Mouse (Mus musculus): ENCODE measurements around the gene Fscn3. TPM values are rescaled to one million over a fixed set of nuclear protein-coding genes. Genes with fewer than 3 reads are reported as not detected.

Fscn3 gene
- polyA plus RNA-seq (2015; fragmentation: Nextera tagmentation; extraction: Ambion mirVana) = 0.07 TPM in 1 of 2 replicates, not detected in the other

DNA sequence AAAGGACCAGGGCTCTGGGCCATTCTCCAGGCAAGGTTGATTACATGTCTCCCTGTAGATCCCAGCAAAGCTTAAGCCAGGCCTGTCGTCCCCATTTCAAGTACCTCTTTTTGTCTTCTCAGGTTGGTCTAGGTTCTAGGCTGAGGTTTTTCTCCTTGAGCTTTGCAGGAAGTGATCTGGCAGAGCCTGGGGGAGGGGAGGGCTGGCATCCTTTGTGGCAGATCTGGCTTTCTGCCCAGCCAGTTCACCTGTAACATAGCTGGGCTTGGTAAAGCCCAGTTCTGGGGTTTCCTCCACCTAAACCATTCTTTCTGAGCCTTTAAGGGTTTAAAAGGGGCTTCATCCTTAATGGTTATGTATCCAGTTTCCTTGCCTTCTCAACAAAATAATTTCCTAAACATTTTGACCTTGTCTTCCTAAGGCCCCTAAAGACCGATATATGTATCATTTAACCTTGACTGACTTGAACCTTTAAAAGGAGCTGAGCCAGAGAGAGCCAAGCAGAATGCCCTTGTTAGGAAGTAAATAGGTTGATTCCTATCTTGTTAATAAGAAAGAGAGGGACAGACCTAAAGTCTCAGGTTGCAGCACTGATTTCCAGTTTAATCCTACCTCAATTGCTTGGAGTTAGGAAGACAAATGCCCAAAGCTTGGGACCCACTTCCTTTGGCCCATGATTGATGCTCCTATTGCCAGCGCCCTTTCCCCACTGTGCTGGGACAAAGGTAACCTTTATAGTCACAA, at the start of gene Fscn3:
Gene Fscn3 (plus strand): TSS at position 694 of the 744 bp plus-strand sequence.
- Histone ChIP-seq H3K27ac (ENCODE audit: low read length) (no peak within 1 kb of the TSS), H3K27me3 (replicated peaks; ENCODE audit: control insufficient read depth, insufficient read depth, low read length) (no peaks in the 10 kb centered on the region), H3K4me1 (ENCODE audit: control insufficient read depth, insufficient read depth, low read length) (peaks cover 8% of the 10 kb centered on the region), H3K36me3 (ENCODE audit: control insufficient read depth, insufficient read depth, low read length) (peaks cover 5% of the 10 kb centered on the region; the same call in 1 of the 2 replicates), H3K4me3 (ENCODE audit: low read length) (no peak within 1 kb of the TSS), H3K9ac (ENCODE audit: low read depth, low read length) (no peak within 1 kb of the TSS), H3K4me2 (ENCODE audit: low read depth, low read length) (no peak within 1 kb of the TSS), H3K9me3 (ENCODE audit: control insufficient read depth, low read length) (no peaks in the 10 kb centered on the region)
- no peak for ATAC-seq
- WGBS = 77% methylated on average over 3 of the region's 3 CpGs

DNA sequence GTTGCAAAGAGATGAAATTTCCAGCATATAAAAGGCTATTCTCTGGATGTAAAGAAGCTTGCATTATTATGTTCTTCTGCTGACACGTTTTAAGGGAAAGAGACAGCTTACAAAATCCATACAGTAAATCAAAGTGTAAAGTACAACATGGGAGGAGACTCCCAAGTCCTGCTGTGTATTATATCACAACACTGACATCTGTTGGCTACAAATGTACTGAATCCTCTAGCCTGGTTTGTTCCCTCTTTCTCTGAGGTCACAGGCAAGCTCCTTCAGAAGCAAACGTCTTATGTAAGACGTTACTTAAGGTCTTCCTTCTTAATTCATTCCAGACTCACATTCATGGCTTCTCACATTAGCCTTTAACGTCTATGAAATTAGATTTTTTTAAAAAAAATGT, 45.6 kb upstream of the Fscn3 start:
- WGBS = 46% methylated on average over 4 of the region's 4 CpGs
- H3K9ac ChIP-seq (ENCODE audit: low read depth, low read length) = no peak overlapping the region
- no peaks in the 10 kb centered on the region for H3K36me3 ChIP-seq (ENCODE audit: control insufficient read depth, insufficient read depth, low read length)
- H3K4me2 ChIP-seq (ENCODE audit: low read depth, low read length) = no peak overlapping the region
- H3K4me1 ChIP-seq (ENCODE audit: control insufficient read depth, insufficient read depth, low read length) = no peaks in the 10 kb centered on the region
- no peak for ATAC-seq
- H3K27ac ChIP-seq (ENCODE audit: low read length) = no peak overlapping the region
- H3K27me3 ChIP-seq (replicated peaks; ENCODE audit: control insufficient read depth, insufficient read depth, low read length) = no peaks in the 10 kb centered on the region
- no peaks in the 10 kb centered on the region for H3K9me3 ChIP-seq (ENCODE audit: control insufficient read depth, low read length)
- H3K4me3 ChIP-seq (ENCODE audit: low read length) = no peak overlapping the region

DNA sequence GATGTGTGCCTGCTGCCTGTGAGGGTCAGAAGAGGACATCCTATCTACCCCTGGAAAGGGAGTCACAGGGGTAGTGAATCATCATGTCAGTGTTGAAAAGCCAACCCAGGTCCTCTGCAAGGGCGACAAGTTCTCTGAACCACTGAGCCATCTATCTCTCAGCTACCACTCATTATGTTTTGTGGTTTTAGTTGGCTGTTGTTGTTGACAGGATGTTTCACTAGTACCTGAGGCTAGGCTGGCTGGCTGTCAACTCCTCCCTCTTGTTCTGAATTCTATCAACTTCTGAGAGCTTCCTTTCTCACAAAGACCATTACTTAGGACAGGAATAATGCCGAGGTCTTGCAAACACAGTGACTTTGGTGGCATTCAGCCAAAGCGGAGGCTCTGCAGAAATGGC, 42.4 kb upstream of the Fscn3 start:
- H3K4me2 ChIP-seq (ENCODE audit: low read depth, low read length) = no peak overlapping the region
- 79% methylated on average over 3 of the region's 3 CpGs for WGBS
- no peaks in the 10 kb centered on the region for H3K4me1 ChIP-seq (ENCODE audit: control insufficient read depth, insufficient read depth, low read length)
- no peaks in the 10 kb centered on the region for H3K27me3 ChIP-seq (replicated peaks; ENCODE audit: control insufficient read depth, insufficient read depth, low read length)
- no peak overlapping the region for H3K9ac ChIP-seq (ENCODE audit: low read depth, low read length)
- no peaks in the 10 kb centered on the region for H3K36me3 ChIP-seq (ENCODE audit: control insufficient read depth, insufficient read depth, low read length)
- H3K27ac ChIP-seq (ENCODE audit: low read length) = no peak overlapping the region
- H3K4me3 ChIP-seq (ENCODE audit: low read length) = no peak overlapping the region
- no peaks in the 10 kb centered on the region for H3K9me3 ChIP-seq (ENCODE audit: control insufficient read depth, low read length)
- ATAC-seq = no peak

DNA sequence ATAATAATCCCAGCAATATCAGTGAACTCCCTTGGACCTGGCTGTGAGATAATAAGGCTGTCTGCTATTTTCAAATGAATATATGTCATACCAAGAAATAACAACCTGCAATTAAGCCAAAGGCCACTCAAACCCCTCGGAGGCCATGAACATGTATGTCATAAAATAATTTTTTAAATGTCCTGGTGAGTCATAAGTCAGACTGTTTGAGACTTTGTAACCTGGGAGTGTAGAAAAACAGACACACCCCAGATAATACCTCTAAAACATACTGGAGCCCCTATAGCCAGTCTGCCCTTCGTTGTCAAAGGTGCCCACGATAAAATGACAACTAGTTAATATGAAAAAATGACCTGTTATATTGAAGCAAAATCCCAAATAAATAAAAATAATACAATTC, 38.6 kb upstream of the Fscn3 start:
- 52% methylated on average over 3 of the region's 3 CpGs for WGBS
- no peak overlapping the region for H3K27ac ChIP-seq (ENCODE audit: low read length)
- no peak overlapping the region for H3K4me2 ChIP-seq (ENCODE audit: low read depth, low read length)
- no peaks in the 10 kb centered on the region for H3K4me1 ChIP-seq (ENCODE audit: control insufficient read depth, insufficient read depth, low read length)
- no peaks in the 10 kb centered on the region for H3K9me3 ChIP-seq (ENCODE audit: control insufficient read depth, low read length)
- 0 out of 2 replicates have a peak, but pooled peaks cover 2% of the 10 kb centered on the region for H3K27me3 ChIP-seq (replicated peaks; ENCODE audit: control insufficient read depth, insufficient read depth, low read length)
- ATAC-seq = peak; percentile 91
- H3K4me3 ChIP-seq (ENCODE audit: low read length) = no peak overlapping the region
- no peaks in the 10 kb centered on the region for H3K36me3 ChIP-seq (ENCODE audit: control insufficient read depth, insufficient read depth, low read length)
- no peak overlapping the region for H3K9ac ChIP-seq (ENCODE audit: low read depth, low read length)

DNA sequence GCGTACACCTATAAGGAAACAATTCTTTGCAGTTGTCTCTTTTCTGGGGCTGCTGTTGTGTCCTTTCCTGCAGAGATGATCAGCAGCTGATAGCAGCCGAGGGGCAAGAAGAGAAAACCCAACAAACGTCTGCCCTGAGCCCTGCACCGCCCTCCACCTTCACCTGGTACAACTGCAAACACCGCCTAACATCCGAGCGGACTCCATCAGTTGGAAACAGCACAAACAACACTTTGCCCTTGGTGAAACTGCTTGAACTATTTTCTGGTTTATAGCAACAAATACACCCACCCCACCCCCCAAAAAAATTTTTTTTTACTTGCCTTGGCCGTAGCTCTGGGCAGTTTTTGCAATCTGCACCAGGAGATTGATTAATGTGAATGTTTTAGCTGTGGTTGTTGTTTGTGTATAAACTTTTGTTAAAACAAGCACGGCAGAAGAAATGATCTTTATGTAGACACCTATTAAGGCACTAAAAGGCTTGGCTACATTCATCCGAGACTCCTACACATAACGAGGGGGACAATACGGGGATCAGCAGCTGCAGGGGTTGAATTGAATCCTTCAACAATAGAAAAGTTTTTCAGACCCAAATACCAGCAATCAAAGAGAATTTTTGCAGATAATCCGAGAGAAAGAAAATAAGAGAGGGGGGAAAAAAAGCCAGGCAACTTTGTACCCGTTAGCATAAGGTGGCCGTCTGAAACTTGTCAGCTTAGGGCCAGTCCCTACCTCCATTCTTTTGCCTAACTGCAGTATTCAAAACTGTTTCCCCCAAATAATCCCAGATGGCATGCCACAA, 31.3 kb upstream of the Fscn3 start:
- peaks cover 10% of the 10 kb centered on the region; the same call in 1 of the 2 replicates for H3K27me3 ChIP-seq (replicated peaks; ENCODE audit: control insufficient read depth, insufficient read depth, low read length)
- H3K4me3 ChIP-seq (ENCODE audit: low read length) = no peak overlapping the region; the same call in 1 of the 2 replicates
- WGBS = 38% methylated on average over 15 of the region's 15 CpGs
- no peak overlapping the region for H3K9ac ChIP-seq (ENCODE audit: low read depth, low read length)
- H3K9me3 ChIP-seq (ENCODE audit: control insufficient read depth, low read length) = peaks cover 12% of the 10 kb centered on the region; the same call in 1 of the 2 replicates
- H3K36me3 ChIP-seq (ENCODE audit: control insufficient read depth, insufficient read depth, low read length) = no peaks in the 10 kb centered on the region
- H3K4me1 ChIP-seq (ENCODE audit: control insufficient read depth, insufficient read depth, low read length) = peaks cover 8% of the 10 kb centered on the region
- H3K4me2 ChIP-seq (ENCODE audit: low read depth, low read length) = no peak overlapping the region
- no peak overlapping the region for H3K27ac ChIP-seq (ENCODE audit: low read length)
- ATAC-seq = no peak

DNA sequence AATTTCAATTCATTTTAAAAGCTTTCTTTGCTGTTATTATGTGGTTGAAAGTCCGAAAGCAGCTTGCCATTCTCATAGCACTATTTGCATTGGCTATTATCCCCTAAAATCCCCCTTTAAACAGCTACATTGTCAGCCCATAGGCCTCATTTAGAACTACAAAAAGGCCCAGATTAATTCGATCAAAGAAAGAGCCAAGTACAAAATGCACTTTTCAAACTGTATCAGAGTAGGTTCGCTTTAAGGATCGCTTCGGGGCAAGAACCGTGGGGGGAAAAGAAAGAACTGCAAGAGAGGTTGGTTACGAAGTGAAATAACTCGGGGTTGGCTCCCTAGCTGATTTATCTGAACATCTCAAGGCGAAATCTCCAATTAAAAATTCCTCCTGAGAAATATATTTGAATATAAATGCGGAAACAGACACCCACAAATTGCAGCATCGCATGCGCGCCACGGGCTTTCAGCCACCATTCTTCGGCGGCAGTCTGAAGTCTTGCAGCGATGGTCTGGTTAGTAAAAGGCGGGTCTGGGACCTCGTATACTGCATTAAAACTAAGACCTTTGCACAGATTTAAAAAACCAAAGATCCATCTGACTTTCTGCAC, 30.6 kb upstream of the Fscn3 start:
- Histone ChIP-seq H3K9me3 (ENCODE audit: control insufficient read depth, low read length) (peaks cover 12% of the 10 kb centered on the region; the same call in 1 of the 2 replicates), H3K27ac (ENCODE audit: low read length) (no peak overlapping the region), H3K9ac (ENCODE audit: low read depth, low read length) (peak overlapping the region; percentile 35; the same call in 1 of the 2 replicates), H3K36me3 (ENCODE audit: control insufficient read depth, insufficient read depth, low read length) (no peaks in the 10 kb centered on the region), H3K27me3 (replicated peaks; ENCODE audit: control insufficient read depth, insufficient read depth, low read length) (peaks cover 10% of the 10 kb centered on the region; the same call in 1 of the 2 replicates), H3K4me3 (ENCODE audit: low read length) (peak overlapping the region; percentile 51), H3K4me1 (ENCODE audit: control insufficient read depth, insufficient read depth, low read length) (peaks cover 8% of the 10 kb centered on the region), H3K4me2 (ENCODE audit: low read depth, low read length) (peak overlapping the region; percentile 90)
- 4% methylated on average over 19 of the region's 19 CpGs for WGBS
- no peak for ATAC-seq

DNA sequence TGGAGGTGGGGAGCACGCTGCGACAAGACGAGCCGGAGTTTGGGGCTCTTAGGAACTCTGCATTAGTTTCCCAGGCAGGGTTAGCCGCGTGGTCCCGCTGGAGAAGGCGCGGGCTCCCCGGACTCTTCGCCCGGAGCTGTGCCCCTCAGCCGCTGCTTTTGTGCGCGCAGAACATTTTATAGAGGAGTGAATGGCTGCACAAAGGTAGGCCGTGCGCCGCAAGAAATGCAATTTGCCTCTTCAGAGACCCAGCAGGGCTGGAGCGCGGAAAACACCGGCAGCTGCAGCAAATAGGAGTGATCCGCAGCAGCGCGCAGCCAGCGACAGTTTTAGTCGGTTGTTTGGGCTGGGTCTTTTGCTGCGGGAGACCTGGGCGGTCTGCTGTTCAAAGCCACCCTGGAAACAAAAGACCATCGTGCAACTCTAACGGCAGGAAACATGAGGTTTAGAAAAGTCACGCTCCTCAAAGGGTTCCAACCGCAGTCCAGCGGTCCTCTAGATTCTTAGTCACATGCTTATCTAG, 29.8 kb upstream of the Fscn3 start, which contains the start of gene Zfp800:
Gene Zfp800 (minus strand): TSS at position 325 of the 523 bp plus-strand sequence.
- H3K27me3 ChIP-seq (replicated peaks; ENCODE audit: control insufficient read depth, insufficient read depth, low read length) = peaks cover 8% of the 10 kb centered on the region; the same call in 1 of the 2 replicates
- 1% methylated on average over 33 of the region's 33 CpGs for WGBS
- peaks cover 8% of the 10 kb centered on the region for H3K4me1 ChIP-seq (ENCODE audit: control insufficient read depth, insufficient read depth, low read length)
- peak within 1 kb of the TSS; percentile 54 for H3K9ac ChIP-seq (ENCODE audit: low read depth, low read length)
- ATAC-seq = peak; percentile 38; the same call in 1 of the 2 replicates
- no peaks in the 10 kb centered on the region for H3K36me3 ChIP-seq (ENCODE audit: control insufficient read depth, insufficient read depth, low read length)
- H3K9me3 ChIP-seq (ENCODE audit: control insufficient read depth, low read length) = peaks cover 12% of the 10 kb centered on the region; the same call in 1 of the 2 replicates
- H3K4me3 ChIP-seq (ENCODE audit: low read length) = peak within 1 kb of the TSS; percentile 51
- no peak within 1 kb of the TSS for H3K27ac ChIP-seq (ENCODE audit: low read length)
- peak within 1 kb of the TSS; percentile 90 for H3K4me2 ChIP-seq (ENCODE audit: low read depth, low read length)

DNA sequence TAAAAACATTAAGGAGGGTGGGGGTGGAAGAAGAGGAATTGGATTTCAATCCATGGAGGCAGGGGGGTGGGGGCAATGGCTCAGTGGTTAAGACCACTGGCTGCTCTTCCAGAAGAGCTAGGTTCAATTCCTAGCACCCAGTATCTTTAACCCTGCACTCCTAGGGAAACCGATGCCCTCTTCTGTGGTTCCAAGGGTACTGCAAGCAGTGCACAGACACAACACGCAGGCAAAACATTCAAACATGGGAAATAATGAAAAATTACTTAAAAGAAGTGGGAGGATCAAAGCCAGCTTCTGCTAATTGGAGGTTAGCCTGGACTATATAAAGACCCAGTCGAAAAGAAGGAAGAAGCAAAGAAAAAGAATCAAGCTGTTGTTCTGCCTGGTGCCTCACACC, 28.9 kb upstream of the Fscn3 start:
- Histone ChIP-seq H3K9ac (ENCODE audit: low read depth, low read length) (no peak overlapping the region), H3K4me2 (ENCODE audit: low read depth, low read length) (no peak overlapping the region), H3K9me3 (ENCODE audit: control insufficient read depth, low read length) (peaks cover 12% of the 10 kb centered on the region; the same call in 1 of the 2 replicates), H3K36me3 (ENCODE audit: control insufficient read depth, insufficient read depth, low read length) (no peaks in the 10 kb centered on the region), H3K27me3 (replicated peaks; ENCODE audit: control insufficient read depth, insufficient read depth, low read length) (peaks cover 8% of the 10 kb centered on the region; the same call in 1 of the 2 replicates), H3K4me3 (ENCODE audit: low read length) (no peak overlapping the region), H3K4me1 (ENCODE audit: control insufficient read depth, insufficient read depth, low read length) (peaks cover 8% of the 10 kb centered on the region), H3K27ac (ENCODE audit: low read length) (no peak overlapping the region)
- WGBS = 91% methylated on average over 3 of the region's 3 CpGs
- no peak for ATAC-seq

Data from intestine, embryonic 16.5 days (tissue).